Mouse (Mus musculus) 3T3-L1 (cell line): Measurements from ENCODE around the gene Thap11.

ENCODE experiments used
- DNase-seq: peaks from one replicate; pipeline ENCODE4 v3.0.0-alpha.2; 2015; ENCODE audit warnings: low read depth, low spot score

The Thap11 gene

GRCm38 (mm10) chr8:105851651-105852143 is 3.2 kb upstream of the Thap11 start:
- DNase-seq, result peak; percentile 97

GRCm38 (mm10) chr8:105852146-105852729 is 2.7 kb upstream of the Thap11 start:
- DNase-seq, result no peak

- no peak for DNase-seq
These were observed 1.8 kb upstream of the Thap11 start, which contains the start of gene Cenpt for GRCm38 (mm10) chr8:105853178-105853577. Cenpt (minus strand) TSS chr8:105853278.

GRCm38 (mm10) chr8:105854303-105854702 is 629 bp upstream of the Thap11 start:
- no peak for DNase-seq

GRCm38 (mm10) chr8:105855248-105856167 is 576 bp downstream of the Thap11 start:
- peak; percentile 61 for DNase-seq

GRCm38 (mm10) chr8:105856168-105856835 is 1.4 kb downstream of the Thap11 start:
- DNase-seq, result peak; percentile 40

- DNase-seq, result no peak
These were observed 3.6 kb downstream of the Thap11 start for GRCm38 (mm10) chr8:105858495-105858894.

GRCm38 (mm10) chr8:105859314-105859713 is 4.4 kb downstream of the Thap11 start:
- no peak for DNase-seq

- peak; percentile 100 for DNase-seq
These were observed 5.4 kb downstream of the Thap11 start, which contains the start of gene Nutf2 for GRCm38 (mm10) chr8:105860143-105860981. Nutf2 (plus strand) TSS chr8:105860580.

GRCm38 (mm10) chr8:105861951-105862350 is 7.0 kb downstream of the Thap11 start:
- peak; percentile 90 for DNase-seq

- peak; percentile 56 for DNase-seq
These were observed 11.6 kb downstream of the Thap11 start for GRCm38 (mm10) chr8:105866364-105867029.

GRCm38 (mm10) chr8:105874301-105874700 is 19.4 kb downstream of the Thap11 start:
- DNase-seq, result peak; percentile 77

GRCm38 (mm10) chr8:105880754-105881520 is 26.0 kb downstream of the Thap11 start, which contains the start of gene Edc4:
Edc4 (plus strand) TSS chr8:105880881.
- peak; percentile 93 for DNase-seq

- DNase-seq, result no peak
These were observed 35.0 kb downstream of the Thap11 start for GRCm38 (mm10) chr8:105889756-105890465.

- no peak for DNase-seq
These were observed 35.9 kb downstream of the Thap11 start for GRCm38 (mm10) chr8:105890870-105891269.

- DNase-seq, result peak; percentile 67
These were observed 37.5 kb downstream of the Thap11 start for GRCm38 (mm10) chr8:105892432-105892831.

- DNase-seq, result peak; percentile 83
These were observed 38.4 kb downstream of the Thap11 start, which contains the start of gene Nrn1l for GRCm38 (mm10) chr8:105893339-105893738. Nrn1l (plus strand) TSS chr8:105893567.

- no peak for DNase-seq
These were observed 43.0 kb downstream of the Thap11 start for GRCm38 (mm10) chr8:105897801-105898480.
